In the genomic region with DNA sequence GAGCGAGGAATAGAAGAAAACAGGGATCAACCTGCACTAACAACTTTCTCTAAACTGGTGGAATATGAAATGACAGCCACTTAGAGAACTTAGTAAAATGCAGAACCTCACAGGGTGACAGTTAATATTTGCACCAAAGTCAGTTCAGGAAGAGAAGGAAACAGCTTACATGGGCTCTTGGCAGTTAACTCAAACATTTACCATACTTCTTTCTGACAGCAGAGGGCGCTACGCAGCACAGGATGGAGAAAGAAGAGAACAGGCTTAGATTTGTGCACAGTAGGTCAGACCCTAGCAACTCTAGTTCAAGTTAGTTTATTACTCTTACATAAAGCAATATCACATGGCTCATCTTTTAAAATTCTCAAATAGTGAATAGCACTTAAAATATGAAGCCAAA, we compare ENCODE assay signal across 8 mouse cellular contexts.
DNase-seq lines count a peak whose midpoint lies in the region.

No protein-coding gene starts in this region.

- DNase-seq in gastrocnemius, adult 18-20 months (ENCODE audit: low spot score): peak; percentile 74
- DNase-seq in gastrocnemius, postnatal 25 days: no peak
- DNase-seq in CD8-positive naive resting alpha-beta T cell, adult 2 months (ENCODE audit: low read depth in 2 of 2, low spot score in 2 of 2): peak; percentile 7 to 35
- peak; percentile 13 for DNase-seq in c-Kit-positive CD71-positive TER-119-positive erythroid progenitor cells, embryonic 14.5 days (ENCODE audit: low spot score)
- DNase-seq in frontal cortex, postnatal 36 days (ENCODE audit: low spot score in 2 of 2): peak; percentile 60 to 82
- peak; percentile 47 to 84 for DNase-seq in layer of hippocampus, adult 18-20 months (ENCODE audit: low spot score in 2 of 2)
- peak; percentile 57 for DNase-seq in lung, postnatal 25 days (ENCODE audit: low spot score)
- DNase-seq in telencephalon, adult 2 months (ENCODE audit: low read depth, low spot score): peak; percentile 46
